ENCODE assay signal across 19 mouse cellular contexts in the genomic region with DNA sequence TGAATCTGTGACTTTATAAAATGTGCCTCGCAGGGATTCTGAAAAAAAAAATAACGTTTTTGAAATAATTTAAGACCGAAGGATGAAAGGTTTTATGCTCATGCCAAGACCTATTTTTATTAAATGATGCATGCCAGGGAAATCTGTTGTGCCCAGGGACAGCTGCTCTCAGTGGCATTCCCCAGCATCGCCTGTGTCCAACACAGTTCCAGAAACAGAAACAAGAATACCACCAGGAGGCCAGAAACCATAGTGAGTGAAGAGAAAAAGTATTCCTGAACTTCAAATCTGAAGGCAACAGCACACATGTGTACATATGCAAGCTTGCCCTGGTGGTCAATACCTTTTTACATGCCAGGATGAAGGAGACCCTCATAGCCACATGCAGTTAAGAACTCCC. TPM values are rescaled to one million over a fixed set of nuclear protein-coding genes. Genes with fewer than 3 reads are reported as not detected.
DNase-seq lines count a peak whose midpoint lies in the region; ATAC-seq and TF ChIP-seq lines count a peak whose summit lies in the region.
"Had no signal": no experiment of that assay in that cellular context is flagged by ENCODE, and none has a peak within 500 bp of the region (broad histone marks: within the 10 kb centered on the region; RNA-seq: fewer than 3 reads in every experiment).

No protein-coding gene starts in this region.

- no peak overlapping the region for H3K9ac ChIP-seq in hindbrain, postnatal 0 days (replicated peaks; ENCODE audit: low read length)
- no peak overlapping the region for H3K9ac ChIP-seq in hindbrain, embryonic 14.5 days
- H3K9ac ChIP-seq: liver, embryonic 15.5 days; midbrain, embryonic 12.5 days; neural tube, embryonic 15.5 days; stomach, embryonic 15.5 days had no signal

- no peak for ATAC-seq in hindbrain, postnatal 0 days
- ATAC-seq in hindbrain, embryonic 14.5 days (ENCODE audit: low FRiP score) = no peak
- ATAC-seq: Patski had no signal

- H3K9me3 ChIP-seq in hindbrain, postnatal 0 days (ENCODE audit: low read length) = no peaks in the 10 kb centered on the region
- no peaks in the 10 kb centered on the region for H3K9me3 ChIP-seq in hindbrain, embryonic 14.5 days (ENCODE audit: control insufficient read depth, low read length)
- H3K9me3 ChIP-seq: liver, embryonic 15.5 days; midbrain, embryonic 12.5 days; neural tube, embryonic 15.5 days; stomach, embryonic 15.5 days had no signal

- 53% methylated on average over 4 of the region's 4 CpGs for WGBS in hindbrain, postnatal 0 days
- 74% methylated on average over 4 of the region's 4 CpGs for WGBS in hindbrain, embryonic 14.5 days

- no peak for DNase-seq in hindbrain, postnatal 0 days (ENCODE audit: low spot score)
- DNase-seq in hindbrain, embryonic 14.5 days (ENCODE audit: low spot score) = no peak
- DNase-seq in 3T3-L1 (ENCODE audit: low read depth, low spot score) = peak; percentile 27
- peak; percentile 88 for DNase-seq in brain, adult 2 months (ENCODE audit: low read depth, low spot score)
- DNase-seq in cerebellum, adult 9-11 months = peak; percentile 61
- no peak for DNase-seq in gastrocnemius, postnatal 10 days
- DNase-seq in heart, postnatal 4 days = no peak
- DNase-seq in B cell, adult 2 months = no peak
- DNase-seq: heart, adult 18-20 months; kidney, adult 11 months; layer of hippocampus, postnatal 36 days; thymus, adult 18-20 months had no signal

- TF ChIP-seq CTCF in hindbrain, postnatal 0 days (IDR thresholded peaks at IDR 0.05; ENCODE audit: low read depth) = peak; percentile 21; the same call in 1 of the 2 replicates

- H3K36me3 ChIP-seq in hindbrain, postnatal 0 days (ENCODE audit: insufficient read depth, low read length) = no peaks in the 10 kb centered on the region
- H3K36me3 ChIP-seq in hindbrain, embryonic 14.5 days (replicated peaks; ENCODE audit: control insufficient read depth, insufficient read depth) = no peaks in the 10 kb centered on the region
- H3K36me3 ChIP-seq: liver, embryonic 15.5 days; midbrain, embryonic 12.5 days; neural tube, embryonic 15.5 days; stomach, embryonic 15.5 days had no signal

- H3K4me2 ChIP-seq in hindbrain, postnatal 0 days (ENCODE audit: low read depth, low read length) = no peak overlapping the region
- H3K4me2 ChIP-seq in hindbrain, embryonic 14.5 days (replicated peaks) = no peak overlapping the region
- H3K4me2 ChIP-seq: liver, embryonic 15.5 days; midbrain, embryonic 12.5 days; neural tube, embryonic 15.5 days; stomach, embryonic 15.5 days had no signal

- no peak overlapping the region for H3K27ac ChIP-seq in hindbrain, postnatal 0 days
- no peak overlapping the region for H3K27ac ChIP-seq in hindbrain, embryonic 14.5 days
- H3K27ac ChIP-seq: liver, embryonic 15.5 days; midbrain, embryonic 12.5 days; neural tube, embryonic 15.5 days; stomach, embryonic 15.5 days had no signal

- H3K27me3 ChIP-seq in hindbrain, postnatal 0 days (ENCODE audit: insufficient read depth, low read length) = no peaks in the 10 kb centered on the region
- H3K27me3 ChIP-seq in hindbrain, embryonic 14.5 days (ENCODE audit: control insufficient read depth, insufficient read depth, low read length) = no peaks in the 10 kb centered on the region
- H3K27me3 ChIP-seq: liver, embryonic 15.5 days; midbrain, embryonic 12.5 days; neural tube, embryonic 15.5 days; Patski; stomach, embryonic 15.5 days had no signal

- H3K4me1 ChIP-seq in hindbrain, postnatal 0 days (ENCODE audit: insufficient read depth, low read length) = no peaks in the 10 kb centered on the region
- H3K4me1 ChIP-seq in hindbrain, embryonic 14.5 days (replicated peaks; ENCODE audit: control insufficient read depth, insufficient read depth, low read length) = no peaks in the 10 kb centered on the region
- H3K4me1 ChIP-seq: liver, embryonic 15.5 days; midbrain, embryonic 12.5 days; neural tube, embryonic 15.5 days; stomach, embryonic 15.5 days had no signal

- no peak overlapping the region for H3K4me3 ChIP-seq in hindbrain, postnatal 0 days (ENCODE audit: low read length)
- no peak overlapping the region for H3K4me3 ChIP-seq in hindbrain, embryonic 14.5 days (replicated peaks; ENCODE audit: low read length)
- H3K4me3 ChIP-seq: liver, embryonic 15.5 days; midbrain, embryonic 12.5 days; neural tube, embryonic 15.5 days; stomach, embryonic 15.5 days had no signal

RNA-seq across cellular contexts. Expression of a gene that starts 17.8 kb away (rescaled TPM):
- total RNA-seq in hindbrain, postnatal 0 days (2014; rRNA removed) = 11.3 and 11.5 TPM in 2 replicates
- 11.7 and 12.8 TPM in 2 replicates for polyA plus RNA-seq in hindbrain, postnatal 0 days (2015; fragmentation: Nextera tagmentation; extraction: Ambion mirVana)
- polyA plus RNA-seq in hindbrain, embryonic 14.5 days (2014; fragmentation: Nextera tagmentation; extraction: Ambion mirVana) = 13.3 TPM in 2 replicates
- total RNA-seq in gastrocnemius, postnatal 10 days (2021) = 1 to 10 TPM; 1.3 TPM
- not detected for total RNA-seq in heart, postnatal 4 days (2021)
- total RNA-seq: heart, adult 18-20 months; hematopoietic stem cell, adult 5-6 weeks had no signal
- polyA plus RNA-seq: liver, embryonic 15.5 days; spleen, adult 2 months had no signal

Comparison
In these comparisons a context has a peak if more than half of its experiments do, and no peak if none do; other contexts are left out.
1. DNase-seq: peak in 3T3-L1 (single experiment), brain, adult 2 months (single experiment) and cerebellum, adult 9-11 months (single experiment); none in hindbrain, postnatal 0 days (single experiment), hindbrain, embryonic 14.5 days (single experiment), gastrocnemius, postnatal 10 days (single experiment), heart, postnatal 4 days (single experiment) and B cell, adult 2 months (0 of 2).